Mouse (Mus musculus): ENCODE results near the gene Htra2. TPM values are rescaled to one million over a fixed set of nuclear protein-coding genes. Genes with fewer than 3 reads are reported as not detected.

Gene Htra2
- polyA plus RNA-seq, 1 experiment: 119 TPM

DNA sequence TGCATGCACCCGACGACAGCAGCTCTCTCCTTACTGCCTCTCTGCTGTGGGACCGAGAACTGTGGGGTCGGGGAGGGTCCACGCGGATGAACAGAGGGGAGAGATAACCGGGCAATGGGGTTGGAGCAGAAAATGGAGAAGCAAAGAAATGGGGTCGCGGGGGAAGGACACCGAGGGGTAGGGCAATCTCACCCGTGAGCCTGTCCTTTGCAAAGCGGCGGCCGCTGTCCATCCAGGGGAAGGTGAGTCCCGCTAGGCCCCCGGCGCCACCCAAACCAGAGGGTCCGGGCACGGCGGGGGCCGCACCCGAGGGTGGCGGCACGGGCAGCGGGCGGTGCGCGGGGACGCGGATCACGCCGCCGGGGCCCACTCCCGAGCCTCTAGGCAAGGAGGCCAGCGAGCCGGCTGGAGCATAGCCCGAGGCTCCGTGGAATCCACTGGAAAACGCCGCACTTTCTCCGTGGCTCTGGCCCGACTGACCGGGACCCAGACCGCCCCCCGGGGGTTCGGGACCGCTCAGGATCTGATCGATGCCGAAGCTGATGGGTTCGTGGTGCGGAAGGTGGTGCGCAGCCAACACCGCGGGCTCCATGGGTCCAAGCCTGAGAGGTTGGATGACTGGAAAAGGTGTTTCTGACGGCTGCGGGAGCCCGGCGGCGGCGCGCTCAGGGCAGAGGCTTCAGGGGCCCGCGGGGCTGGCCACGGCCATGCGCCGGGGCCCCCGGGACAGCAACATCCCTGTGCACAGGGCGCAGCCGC, 14.6 kb upstream of the Htra2 start:
- H3K36me3 ChIP-seq (ENCODE audit: control insufficient read depth, insufficient read depth): no peaks in the 10 kb centered on the region
- no peaks in the 10 kb centered on the region for H3K79me3 ChIP-seq (ENCODE audit: low read depth)
- H3ac ChIP-seq (ENCODE audit: control insufficient read depth, insufficient read length, low read depth): no peak overlapping the region
- H3K4me3 ChIP-seq (ENCODE audit: insufficient read depth, poor library complexity, severe bottlenecking): no peak overlapping the region
- TF ChIP-seq USF1 (IDR thresholded peaks at IDR 0.05; ENCODE audit: low read depth) (no peak), MAX (IDR thresholded peaks at IDR 0.05) (no peak), CEBPB (IDR thresholded peaks at IDR 0.05; ENCODE audit: low read depth) (no peak)
- no peaks in the 10 kb centered on the region for H3K79me2 ChIP-seq (ENCODE audit: control insufficient read depth, insufficient read depth)
- H3K27me3 ChIP-seq (ENCODE audit: control insufficient read depth, insufficient read depth, insufficient read length): peaks cover 68% of the 10 kb centered on the region

DNA sequence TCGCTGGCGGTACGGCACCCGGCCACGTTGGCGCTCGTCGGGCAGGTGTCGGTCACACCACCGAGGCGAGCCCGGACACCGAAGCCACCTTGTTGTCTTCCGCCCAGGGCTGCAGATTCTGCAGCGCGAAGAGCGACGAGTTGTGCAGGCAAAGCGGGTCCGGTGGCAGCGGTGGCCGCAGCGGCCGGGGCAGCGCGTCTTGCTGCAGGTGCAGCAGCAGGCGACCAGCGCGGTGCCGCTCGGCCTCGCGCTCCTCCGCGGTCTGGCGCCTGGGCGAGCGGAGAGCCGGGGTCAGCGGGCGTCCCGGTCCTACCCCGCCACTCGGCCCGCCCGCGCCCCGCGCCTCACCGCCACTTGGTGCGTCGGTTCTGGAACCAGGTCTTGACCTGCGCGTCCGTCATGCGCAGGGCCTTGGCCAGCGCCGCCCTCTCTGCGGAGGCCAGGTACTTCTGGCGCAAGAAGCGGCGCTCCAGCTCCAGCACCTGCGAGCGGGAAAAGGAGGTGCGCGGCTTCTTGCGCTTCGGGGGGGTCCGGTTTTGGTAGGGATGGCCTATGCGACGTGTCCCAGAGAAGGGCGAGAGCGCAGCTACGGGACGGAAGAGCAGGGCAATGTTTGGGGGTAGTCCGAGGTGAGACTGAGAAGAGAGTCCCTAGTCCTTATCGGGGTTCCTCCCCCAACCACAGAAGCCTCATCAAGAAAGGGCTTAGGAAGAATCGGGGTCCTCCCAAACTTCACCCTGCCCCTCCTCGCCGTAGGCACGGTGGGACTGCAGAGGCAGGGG, 13.8 kb upstream of the Htra2 start:
- Histone ChIP-seq H3K79me3 (ENCODE audit: low read depth) (no peaks in the 10 kb centered on the region), H3K4me3 (ENCODE audit: insufficient read depth, poor library complexity, severe bottlenecking) (no peak overlapping the region), H3K36me3 (ENCODE audit: control insufficient read depth, insufficient read depth) (no peaks in the 10 kb centered on the region), H3K27me3 (ENCODE audit: control insufficient read depth, insufficient read depth, insufficient read length) (peaks cover 75% of the 10 kb centered on the region), H3ac (ENCODE audit: control insufficient read depth, insufficient read length, low read depth) (peak overlapping the region; percentile 18), H3K79me2 (ENCODE audit: control insufficient read depth, insufficient read depth) (no peaks in the 10 kb centered on the region)
- TF ChIP-seq MAX (IDR thresholded peaks at IDR 0.05) (no peak), MYOG (IDR thresholded peaks at IDR 0.05; ENCODE audit: control insufficient read depth, extremely low read depth, insufficient read length) (no peak), USF1 (IDR thresholded peaks at IDR 0.05; ENCODE audit: low read depth) (no peak), CEBPB (IDR thresholded peaks at IDR 0.05; ENCODE audit: low read depth) (no peak), MYOD1 (IDR thresholded peaks at IDR 0.05; ENCODE audit: control insufficient read depth, insufficient read length, low read depth) (no peak), FOSL1 (IDR thresholded peaks at IDR 0.05; ENCODE audit: insufficient read depth, low read length, poor library complexity, severe bottlenecking) (no peak), CTCF (IDR thresholded peaks at IDR 0.05; ENCODE audit: control insufficient read depth, insufficient read depth, insufficient read length) (no peak)

DNA sequence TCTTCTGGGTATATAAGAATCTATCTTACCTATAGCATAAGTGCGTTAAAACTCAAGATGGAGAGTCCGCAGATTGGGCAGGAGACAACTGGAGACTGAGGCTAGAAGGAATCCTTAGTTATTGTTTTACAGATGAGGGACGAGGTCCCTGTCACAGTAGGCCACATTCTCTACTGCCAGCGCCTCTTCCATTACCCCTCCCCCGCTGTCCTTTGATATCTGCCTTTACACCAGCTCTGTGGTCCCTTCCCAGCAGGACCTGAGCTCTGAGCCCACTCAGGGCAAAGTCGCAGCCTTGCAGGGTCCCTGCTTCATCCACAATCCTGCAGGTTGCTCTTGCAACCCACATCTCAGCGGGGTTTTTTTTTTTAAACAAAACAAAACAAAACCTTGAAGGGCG, 13.1 kb upstream of the Htra2 start:
- H3K79me2 ChIP-seq (ENCODE audit: control insufficient read depth, insufficient read depth): no peaks in the 10 kb centered on the region
- no peaks in the 10 kb centered on the region for H3K79me3 ChIP-seq (ENCODE audit: low read depth)
- no peak overlapping the region for H3ac ChIP-seq (ENCODE audit: control insufficient read depth, insufficient read length, low read depth)
- H3K4me3 ChIP-seq (ENCODE audit: insufficient read depth, poor library complexity, severe bottlenecking): no peak overlapping the region
- H3K36me3 ChIP-seq (ENCODE audit: control insufficient read depth, insufficient read depth): no peaks in the 10 kb centered on the region
- peaks cover 82% of the 10 kb centered on the region for H3K27me3 ChIP-seq (ENCODE audit: control insufficient read depth, insufficient read depth, insufficient read length)
- TF ChIP-seq MYOG (IDR thresholded peaks at IDR 0.05; ENCODE audit: control insufficient read depth, extremely low read depth, insufficient read length): no peak
- no peak for TF ChIP-seq MYOD1 (IDR thresholded peaks at IDR 0.05; ENCODE audit: control insufficient read depth, insufficient read length, low read depth)

DNA sequence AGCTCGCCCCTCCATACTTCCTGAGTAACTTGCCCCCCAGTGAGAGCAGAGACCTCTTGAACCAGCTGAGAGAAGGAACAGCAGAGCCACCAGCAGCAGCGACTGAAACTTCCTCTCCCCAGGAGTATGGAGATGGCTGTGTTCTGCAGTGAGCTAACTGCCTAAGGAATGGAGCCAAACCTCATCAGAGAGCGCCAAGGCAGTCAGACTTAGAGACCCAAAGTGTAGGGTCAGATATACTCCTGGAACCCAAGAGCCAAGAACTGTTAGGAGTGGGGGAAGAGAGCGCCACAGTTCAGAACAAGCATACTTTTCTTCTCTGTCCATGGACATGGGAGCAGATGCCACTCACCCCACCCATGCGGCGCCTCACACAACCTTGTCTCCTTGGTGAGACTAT, 11.4 kb upstream of the Htra2 start:
- Histone ChIP-seq H3K27me3 (ENCODE audit: control insufficient read depth, insufficient read depth, insufficient read length) (peaks cover 76% of the 10 kb centered on the region), H3K79me3 (ENCODE audit: low read depth) (no peaks in the 10 kb centered on the region), H3ac (ENCODE audit: control insufficient read depth, insufficient read length, low read depth) (no peak overlapping the region), H3K4me3 (ENCODE audit: insufficient read depth, poor library complexity, severe bottlenecking) (no peak overlapping the region), H3K79me2 (ENCODE audit: control insufficient read depth, insufficient read depth) (no peaks in the 10 kb centered on the region), H3K36me3 (ENCODE audit: control insufficient read depth, insufficient read depth) (no peaks in the 10 kb centered on the region)
- TF ChIP-seq CEBPB (IDR thresholded peaks at IDR 0.05; ENCODE audit: low read depth) (no peak), MYOD1 (IDR thresholded peaks at IDR 0.05; ENCODE audit: control insufficient read depth, insufficient read length, low read depth) (no peak), FOSL1 (IDR thresholded peaks at IDR 0.05; ENCODE audit: insufficient read depth, low read length, poor library complexity, severe bottlenecking) (no peak), MAX (IDR thresholded peaks at IDR 0.05) (no peak), USF1 (IDR thresholded peaks at IDR 0.05; ENCODE audit: low read depth) (no peak)

DNA sequence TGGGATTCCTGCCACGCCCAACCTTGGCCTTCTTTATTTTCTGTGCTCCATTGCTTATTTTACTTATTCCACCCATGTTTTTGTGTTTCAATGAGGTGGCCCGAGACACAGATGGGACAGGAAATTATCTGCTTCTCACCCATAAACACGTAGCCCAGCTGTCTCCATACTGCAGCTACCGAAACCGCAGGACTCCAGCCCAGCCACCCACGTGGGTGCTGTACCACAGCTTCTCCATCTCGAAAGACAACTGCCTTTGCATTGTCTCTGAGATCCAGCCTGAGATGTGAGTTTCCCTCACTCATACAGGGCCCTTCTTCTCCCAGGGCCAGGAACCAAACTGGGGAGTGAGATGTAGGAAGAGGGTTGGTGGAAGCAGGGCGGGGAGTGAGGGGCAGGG, 10.9 kb upstream of the Htra2 start:
- H3K27me3 ChIP-seq (ENCODE audit: control insufficient read depth, insufficient read depth, insufficient read length): peaks cover 72% of the 10 kb centered on the region
- no peaks in the 10 kb centered on the region for H3K79me2 ChIP-seq (ENCODE audit: control insufficient read depth, insufficient read depth)

DNA sequence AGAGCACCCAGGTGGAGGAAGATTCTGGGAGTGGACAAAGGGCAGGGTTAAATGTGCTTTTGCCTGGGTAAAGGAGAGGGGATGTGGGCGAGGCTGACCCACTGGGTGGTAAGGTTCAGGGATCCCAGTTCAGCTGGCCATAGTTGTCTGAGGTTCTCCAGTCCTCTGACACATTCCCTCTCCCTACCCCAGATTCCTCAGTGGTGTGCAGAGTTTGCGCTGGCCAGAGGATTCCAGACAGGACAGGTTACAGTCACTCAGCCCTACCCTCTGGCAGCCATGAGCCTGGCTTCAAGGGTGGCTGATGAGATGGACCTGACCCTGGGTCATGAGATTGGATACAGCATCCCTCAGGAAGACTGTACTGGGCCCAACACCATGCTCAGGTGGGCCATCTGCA, 3.7 kb upstream of the Htra2 start:
- peaks cover 29% of the 10 kb centered on the region for H3K36me3 ChIP-seq (ENCODE audit: control insufficient read depth, insufficient read depth)
- H3ac ChIP-seq (ENCODE audit: control insufficient read depth, insufficient read length, low read depth): no peak overlapping the region
- no peak for TF ChIP-seq FOSL1 (IDR thresholded peaks at IDR 0.05; ENCODE audit: insufficient read depth, low read length, poor library complexity, severe bottlenecking)
- no peak for TF ChIP-seq MAX (IDR thresholded peaks at IDR 0.05)
- no peak for TF ChIP-seq CTCF (IDR thresholded peaks at IDR 0.05; ENCODE audit: control insufficient read depth, insufficient read depth, insufficient read length)
- no peak for TF ChIP-seq USF1 (IDR thresholded peaks at IDR 0.05; ENCODE audit: low read depth)
- no peak for TF ChIP-seq MYOG (IDR thresholded peaks at IDR 0.05; ENCODE audit: control insufficient read depth, extremely low read depth, insufficient read length)
- no peak for TF ChIP-seq CEBPB (IDR thresholded peaks at IDR 0.05; ENCODE audit: low read depth)
- no peak for TF ChIP-seq MYOD1 (IDR thresholded peaks at IDR 0.05; ENCODE audit: control insufficient read depth, insufficient read length, low read depth)
- H3K79me3 ChIP-seq (ENCODE audit: low read depth): peaks cover 23% of the 10 kb centered on the region
- H3K79me2 ChIP-seq (ENCODE audit: control insufficient read depth, insufficient read depth): peaks cover 31% of the 10 kb centered on the region
- peaks cover 14% of the 10 kb centered on the region for H3K27me3 ChIP-seq (ENCODE audit: control insufficient read depth, insufficient read depth, insufficient read length)
- no peak overlapping the region for H3K4me3 ChIP-seq (ENCODE audit: insufficient read depth, poor library complexity, severe bottlenecking)

More for the DNA sequence above, 10.9 kb upstream of the Htra2 start:
- Histone ChIP-seq H3ac (ENCODE audit: control insufficient read depth, insufficient read length, low read depth) (no peak overlapping the region), H3K79me3 (ENCODE audit: low read depth) (no peaks in the 10 kb centered on the region), H3K4me3 (ENCODE audit: insufficient read depth, poor library complexity, severe bottlenecking) (no peak overlapping the region), H3K36me3 (ENCODE audit: control insufficient read depth, insufficient read depth) (no peaks in the 10 kb centered on the region)
- TF ChIP-seq MAX (IDR thresholded peaks at IDR 0.05) (no peak), USF1 (IDR thresholded peaks at IDR 0.05; ENCODE audit: low read depth) (no peak), FOSL1 (IDR thresholded peaks at IDR 0.05; ENCODE audit: insufficient read depth, low read length, poor library complexity, severe bottlenecking) (no peak), CTCF (IDR thresholded peaks at IDR 0.05; ENCODE audit: control insufficient read depth, insufficient read depth, insufficient read length) (no peak)
